Mouse (Mus musculus) stomach, embryonic 16.5 days (tissue): ENCODE data around the gene Csrnp3. TPM values are rescaled to one million over a fixed set of nuclear protein-coding genes. Genes with fewer than 3 reads are reported as not detected.
A peak's percentile ranks its signal among the peaks of the same experiment; 100 is the strongest.
"Not testable (repeated sequence)": the region's sequence is repeated elsewhere in the genome, so short reads cannot be mapped to it uniquely, and the experiment has no call there.

Experiments
- ATAC-seq: fragments of 200-750 bp; cut with Nextera tagmentation; 2 replicates; pipeline ENCODE4 v1.8.0; 2017; ENCODE audit warnings: moderate number of reproducible peaks, moderate TSS enrichment; ENCODE audit not compliant: insufficient read depth, low FRiP score
- H3K27ac ChIP-seq: fragments of 300-500 bp; sonication (generic); 2 replicates; pipeline ENCODE4 v1.5.1; 2014; ENCODE audit warnings: low read length
- H3K27me3 ChIP-seq: fragments of 300-500 bp; sonication (generic); 2 replicates; pipeline ENCODE4 v1.6.1; 2014; ENCODE audit warnings: low read length, control low read depth, mixed read lengths; ENCODE audit not compliant: control insufficient read depth, insufficient read depth
- H3K36me3 ChIP-seq: fragments of 300-500 bp; sonication (generic); 2 replicates; pipeline ENCODE4 v1.6.1; 2014; ENCODE audit warnings: low read length; ENCODE audit not compliant: control insufficient read depth, insufficient read depth
- H3K4me1 ChIP-seq: fragments of 300-500 bp; sonication (generic); 2 replicates; pipeline ENCODE4 v1.6.1; 2014; ENCODE audit warnings: low read length, control low read depth, mixed read lengths; ENCODE audit not compliant: control insufficient read depth, insufficient read depth
- H3K4me2 ChIP-seq: fragments of 300-500 bp; sonication (generic); 2 replicates; pipeline ENCODE4 v1.6.1; 2014; ENCODE audit warnings: low read depth, low read length, mixed read lengths
- H3K4me3 ChIP-seq: fragments of 300-500 bp; sonication (generic); replicated peaks from 2 replicates; pipeline ENCODE4 v1.5.1; 2014; ENCODE audit warnings: mild to moderate bottlenecking, low read length
- H3K9ac ChIP-seq: fragments of 300-500 bp; sonication (generic); 2 replicates; pipeline ENCODE4 v1.6.1; 2014; ENCODE audit warnings: low read length
- H3K9me3 ChIP-seq: fragments of 300-500 bp; sonication (generic); replicated peaks from 2 replicates; pipeline ENCODE4 v1.6.1; 2016; ENCODE audit warnings: low read length, control low read depth; ENCODE audit not compliant: control insufficient read depth
- WGBS: fragments of 180-500 bp; shearing (Covaris S2); extraction: QIAGEN DNeasy Blood & Tissue Kit; methylation state at CpG from one replicate; pipeline ENCODE4 v1.1.7; 2014; 5-methylcytosine and 5-hydroxymethylcytosine counted together
- polyA plus RNA-seq: library from polyadenylated mRNA; unstranded; fragments of >200 nt; fragmentation: Nextera tagmentation; extraction: Ambion mirVana; gene quantifications from 2 replicates; pipeline ENCODE4 v1.2.1, GENCODE M21; 2015

Csrnp3 gene
- polyA plus RNA-seq, 1 experiment from 2014 or later, result 1.3 TPM

GRCm38 (mm10) chr2:65832738-65833395 lies 12.7 kb upstream of the Csrnp3 start:
- Histone ChIP-seq H3K4me3 (no peak overlapping the region), H3K9ac (no peak overlapping the region), H3K36me3 (no peaks in the 10 kb centered on the region), H3K9me3 (no peaks in the 10 kb centered on the region), H3K27me3 (no peaks in the 10 kb centered on the region), H3K4me1 (no peaks in the 10 kb centered on the region), H3K4me2 (no peak overlapping the region), H3K27ac (no peak overlapping the region)
- WGBS, result 71% methylated on average over 11 of the region's 11 CpGs
- no peak for ATAC-seq

- Histone ChIP-seq H3K9me3 (no peaks in the 10 kb centered on the region), H3K36me3 (no peaks in the 10 kb centered on the region), H3K27me3 (no peaks in the 10 kb centered on the region), H3K4me1 (no peaks in the 10 kb centered on the region), H3K27ac (no peak overlapping the region), H3K4me3 (no peak overlapping the region), H3K4me2 (no peak overlapping the region), H3K9ac (no peak overlapping the region)
- ATAC-seq, result no peak
- WGBS, result 60% methylated on average over 7 of the region's 7 CpGs
These were observed 12.1 kb upstream of the Csrnp3 start for GRCm38 (mm10) chr2:65833421-65833820.

- Histone ChIP-seq H3K9ac (no peak overlapping the region), H3K36me3 (no peaks in the 10 kb centered on the region), H3K27me3 (no peaks in the 10 kb centered on the region), H3K4me2 (no peak overlapping the region), H3K27ac (no peak overlapping the region), H3K9me3 (no peaks in the 10 kb centered on the region), H3K4me3 (no peak overlapping the region), H3K4me1 (0 out of 2 replicates have a peak, but pooled peaks cover 4% of the 10 kb centered on the region)
- 38% methylated on average over 3 of the region's 3 CpGs for WGBS
- no peak for ATAC-seq
These were observed 4.0 kb upstream of the Csrnp3 start for GRCm38 (mm10) chr2:65841606-65842005.

GRCm38 (mm10) chr2:65842356-65842755 lies 3.2 kb upstream of the Csrnp3 start:
- no peaks in the 10 kb centered on the region for H3K9me3 ChIP-seq
- no peak overlapping the region for H3K9ac ChIP-seq
- H3K4me3 ChIP-seq, result no peak overlapping the region
- no peaks in the 10 kb centered on the region for H3K36me3 ChIP-seq
- 24% methylated on average over 3 of the region's 3 CpGs for WGBS
- H3K27me3 ChIP-seq, result no peaks in the 10 kb centered on the region
- H3K4me2 ChIP-seq, result no peak overlapping the region
- ATAC-seq, result no peak
- no peak overlapping the region for H3K27ac ChIP-seq
- H3K4me1 ChIP-seq, result 0 out of 2 replicates have a peak, but pooled peaks cover 4% of the 10 kb centered on the region

GRCm38 (mm10) chr2:65846000-65846755 lies 611 bp downstream of the Csrnp3 start:
- ATAC-seq, result no peak
- Histone ChIP-seq H3K9me3 (no peaks in the 10 kb centered on the region), H3K36me3 (no peaks in the 10 kb centered on the region), H3K4me3 (peak overlapping the region; percentile 51), H3K27ac (no peak overlapping the region), H3K27me3 (no peaks in the 10 kb centered on the region), H3K9ac (no peak overlapping the region; the same call in 1 of the 2 replicates), H3K4me2 (peak overlapping the region; percentile 75), H3K4me1 (0 out of 2 replicates have a peak, but pooled peaks cover 4% of the 10 kb centered on the region)
- WGBS, result 2% methylated on average over 22 of the region's 22 CpGs

- WGBS, result 39% methylated on average over 7 of the region's 7 CpGs
- H3K4me2 ChIP-seq, result no peak overlapping the region
- 0 out of 2 replicates have a peak, but pooled peaks cover 4% of the 10 kb centered on the region for H3K4me1 ChIP-seq
- H3K4me3 ChIP-seq, result no peak overlapping the region
- H3K9ac ChIP-seq, result no peak overlapping the region
- H3K27me3 ChIP-seq, result no peaks in the 10 kb centered on the region
- no peak for ATAC-seq
- H3K9me3 ChIP-seq, result no peaks in the 10 kb centered on the region
- H3K27ac ChIP-seq, result no peak overlapping the region
- H3K36me3 ChIP-seq, result no peaks in the 10 kb centered on the region
These were observed 2.0 kb downstream of the Csrnp3 start for GRCm38 (mm10) chr2:65847463-65848110.

GRCm38 (mm10) chr2:65848706-65849105 lies 3.1 kb downstream of the Csrnp3 start:
- H3K4me2 ChIP-seq, result no peak overlapping the region
- no peak overlapping the region for H3K9ac ChIP-seq
- H3K4me3 ChIP-seq, result no peak overlapping the region
- H3K4me1 ChIP-seq, result 0 out of 2 replicates have a peak, but pooled peaks cover 4% of the 10 kb centered on the region
- ATAC-seq, result no peak
- no peaks in the 10 kb centered on the region for H3K36me3 ChIP-seq
- H3K27ac ChIP-seq, result no peak overlapping the region
- WGBS, result 60% methylated on average over 8 of the region's 8 CpGs
- H3K27me3 ChIP-seq, result no peaks in the 10 kb centered on the region
- no peaks in the 10 kb centered on the region for H3K9me3 ChIP-seq

- not testable (repeated sequence) for ATAC-seq
These were observed 4.7 kb downstream of the Csrnp3 start for GRCm38 (mm10) chr2:65850282-65850681.

GRCm38 (mm10) chr2:65856791-65857190 lies 11.2 kb downstream of the Csrnp3 start:
- no peaks in the 10 kb centered on the region for H3K4me1 ChIP-seq
- no peaks in the 10 kb centered on the region for H3K27me3 ChIP-seq
- no peak overlapping the region for H3K4me2 ChIP-seq
- no peaks in the 10 kb centered on the region for H3K36me3 ChIP-seq
- no peak for ATAC-seq
- no peaks in the 10 kb centered on the region for H3K9me3 ChIP-seq
- 90% methylated on average over 5 of the region's 5 CpGs for WGBS
- H3K27ac ChIP-seq, result no peak overlapping the region
- H3K9ac ChIP-seq, result no peak overlapping the region
- no peak overlapping the region for H3K4me3 ChIP-seq

More at GRCm38 (mm10) chr2:65850282-65850681, 4.7 kb downstream of the Csrnp3 start:
- H3K9me3 ChIP-seq, H3K36me3 ChIP-seq, H3K27ac ChIP-seq, H3K4me2 ChIP-seq, H3K4me1 ChIP-seq, H3K9ac ChIP-seq, H3K4me3 ChIP-seq, H3K27me3 ChIP-seq: not testable (repeated sequence)
- WGBS, result 93% methylated on average over 3 of the region's 3 CpGs
